Mouse (Mus musculus) heart, adult 11 months (tissue): ENCODE data around the gene Rars.

Source experiments
- DNase-seq: peaks from one replicate; pipeline ENCODE4 v3.0.0; 2022

The Rars gene

GRCm38 (mm10) chr11:35769746-35770437, 64.4 kb downstream of the Rars start:
- DNase-seq = peak; percentile 99

GRCm38 (mm10) chr11:35769188-35769745, 65.0 kb downstream of the Rars start, which contains the start of gene Pank3:
Gene Pank3, plus strand, starts transcription at chr11:35769484.
- DNase-seq = peak; percentile 100

GRCm38 (mm10) chr11:35766845-35767244, 67.5 kb downstream of the Rars start:
- peak; percentile 61 for DNase-seq

- DNase-seq = peak; percentile 76
These were observed 73.7 kb downstream of the Rars start for GRCm38 (mm10) chr11:35760627-35761003.

- DNase-seq = peak; percentile 70
These were observed 74.2 kb downstream of the Rars start for GRCm38 (mm10) chr11:35760001-35760626.
